ENCODE assay signal across 10 mouse cellular contexts in genomic region chr17:32362686-32363085, GRCm38 (mm10). TPM values are rescaled to one million over a fixed set of nuclear protein-coding genes. Genes with fewer than 3 reads are reported as not detected.
DNase-seq lines count a peak whose midpoint lies in the region; ATAC-seq and TF ChIP-seq lines count a peak whose summit lies in the region.
"Had no signal": no experiment of that assay in that cellular context is flagged by ENCODE, and none has a peak within 500 bp of the region (broad histone marks: within the 10 kb centered on the region; RNA-seq: fewer than 3 reads in every experiment).

No protein-coding gene starts in this region.

- H3K4me1 ChIP-seq in lung, postnatal 0 days (ENCODE audit: insufficient read depth, low read depth, low read length), result peaks cover 15% of the 10 kb centered on the region; the same call in 1 of the 2 replicates
- H3K4me1 ChIP-seq in forebrain, embryonic 16.5 days (replicated peaks; ENCODE audit: control insufficient read depth, insufficient read depth, low read length), result peaks cover 20% of the 10 kb centered on the region
- peaks cover 25% of the 10 kb centered on the region for H3K4me1 ChIP-seq in liver, embryonic 11.5 days (replicated peaks; ENCODE audit: control insufficient read depth, insufficient read depth, low read length)
- peaks cover 22% of the 10 kb centered on the region for H3K4me1 ChIP-seq in stomach, embryonic 16.5 days (ENCODE audit: control insufficient read depth, insufficient read depth, low read length)

- H3K4me2 ChIP-seq in lung, postnatal 0 days (replicated peaks; ENCODE audit: low read depth, low read length), result peak overlapping the region; percentile 89; the same call in 1 of the 2 replicates
- H3K4me2 ChIP-seq in forebrain, embryonic 16.5 days (ENCODE audit: low read length), result peak overlapping the region; percentile 95
- H3K4me2 ChIP-seq in liver, embryonic 11.5 days, result peak overlapping the region; percentile 92
- peak overlapping the region; percentile 91 for H3K4me2 ChIP-seq in stomach, embryonic 16.5 days (ENCODE audit: low read depth, low read length)

- no peaks in the 10 kb centered on the region for H3K27me3 ChIP-seq in lung, postnatal 0 days (replicated peaks; ENCODE audit: insufficient read depth, low read length)
- no peaks in the 10 kb centered on the region for H3K27me3 ChIP-seq in forebrain, embryonic 16.5 days (replicated peaks; ENCODE audit: control insufficient read depth, insufficient read depth, low read length)
- H3K27me3 ChIP-seq in liver, embryonic 11.5 days (replicated peaks; ENCODE audit: control insufficient read depth, insufficient read depth, low read length), result no peaks in the 10 kb centered on the region
- H3K27me3 ChIP-seq in stomach, embryonic 16.5 days (ENCODE audit: control insufficient read depth, insufficient read depth, low read length), result no peaks in the 10 kb centered on the region

- no peak overlapping the region for H3K27ac ChIP-seq in lung, postnatal 0 days (ENCODE audit: low read length)
- H3K27ac ChIP-seq in forebrain, embryonic 16.5 days (ENCODE audit: low read length), result no peak overlapping the region
- no peak overlapping the region for H3K27ac ChIP-seq in liver, embryonic 11.5 days (ENCODE audit: low read depth, low read length)
- no peak overlapping the region for H3K27ac ChIP-seq in stomach, embryonic 16.5 days (ENCODE audit: low read length)

- no peak for ATAC-seq in lung, postnatal 0 days
- ATAC-seq in forebrain, embryonic 16.5 days, result no peak
- no peak for ATAC-seq in liver, embryonic 11.5 days (replicated peaks; ENCODE audit: low FRiP score)
- ATAC-seq in stomach, embryonic 16.5 days (ENCODE audit: insufficient read depth, low FRiP score), result no peak

- 71% methylated on average over 4 of the region's 4 CpGs for WGBS in lung, postnatal 0 days
- WGBS in forebrain, embryonic 16.5 days, result 81% methylated on average over 4 of the region's 4 CpGs
- 78% methylated on average over 4 of the region's 4 CpGs for WGBS in liver, embryonic 11.5 days
- WGBS in stomach, embryonic 16.5 days, result 73% methylated on average over 4 of the region's 4 CpGs

- no peaks in the 10 kb centered on the region for H3K9me3 ChIP-seq in lung, postnatal 0 days (ENCODE audit: low read length)
- no peaks in the 10 kb centered on the region for H3K9me3 ChIP-seq in forebrain, embryonic 16.5 days (ENCODE audit: control insufficient read depth, low read length)
- no peaks in the 10 kb centered on the region for H3K9me3 ChIP-seq in liver, embryonic 11.5 days (ENCODE audit: control insufficient read depth, low read length)
- no peaks in the 10 kb centered on the region for H3K9me3 ChIP-seq in stomach, embryonic 16.5 days (replicated peaks; ENCODE audit: control insufficient read depth, low read length)

- peaks cover 27% of the 10 kb centered on the region for H3K36me3 ChIP-seq in lung, postnatal 0 days (ENCODE audit: insufficient read depth, low read length)
- H3K36me3 ChIP-seq in forebrain, embryonic 16.5 days (ENCODE audit: control insufficient read depth, insufficient read depth), result peaks cover 37% of the 10 kb centered on the region
- peaks cover 38% of the 10 kb centered on the region for H3K36me3 ChIP-seq in liver, embryonic 11.5 days (ENCODE audit: control insufficient read depth, insufficient read depth, low read length)
- H3K36me3 ChIP-seq in stomach, embryonic 16.5 days (ENCODE audit: control insufficient read depth, insufficient read depth, low read length), result 0 out of 2 replicates have a peak, but pooled peaks cover 10% of the 10 kb centered on the region

- no peak overlapping the region for H3K4me3 ChIP-seq in lung, postnatal 0 days (ENCODE audit: low read depth, low read length)
- no peak overlapping the region for H3K4me3 ChIP-seq in forebrain, embryonic 16.5 days (replicated peaks; ENCODE audit: low read length)
- H3K4me3 ChIP-seq in liver, embryonic 11.5 days (ENCODE audit: low read depth, low read length), result peak overlapping the region; percentile 96
- peak overlapping the region; percentile 96; the same call in 1 of the 2 replicates for H3K4me3 ChIP-seq in stomach, embryonic 16.5 days (replicated peaks; ENCODE audit: low read length)

- DNase-seq in lung, postnatal 0 days (ENCODE audit: low spot score), result no peak
- no peak for DNase-seq in lung, postnatal 36 days
- no peak for DNase-seq in liver, embryonic 11.5 days (ENCODE audit: low spot score)
- DNase-seq in urinary bladder, adult 18-20 months (ENCODE audit: low spot score in 2 of 2), result no peak
- no peak for DNase-seq in thymus, postnatal 14 days
- DNase-seq in spleen, postnatal 36 days (ENCODE audit: low spot score in 2 of 2), result no peak
- DNase-seq: kidney, adult 11 months; thymus, adult 18-20 months had no signal

- H3K9ac ChIP-seq in lung, postnatal 0 days (replicated peaks; ENCODE audit: low read depth), result no peak overlapping the region
- no peak overlapping the region for H3K9ac ChIP-seq in forebrain, embryonic 16.5 days (replicated peaks; ENCODE audit: low read depth, low read length)
- peak overlapping the region; percentile 36 for H3K9ac ChIP-seq in liver, embryonic 11.5 days (ENCODE audit: low read depth, low read length)
- peak overlapping the region; percentile 97; the same call in 1 of the 2 replicates for H3K9ac ChIP-seq in stomach, embryonic 16.5 days (ENCODE audit: low read length)

- TF ChIP-seq CTCF in lung, postnatal 0 days (IDR thresholded peaks at IDR 0.05), result no peak

- no peak for TF ChIP-seq EP300 in lung, postnatal 0 days (IDR thresholded peaks at IDR 0.05)

RNA-seq across cellular contexts. Expression of gene Akap8l, which starts 12.3 kb away (rescaled TPM):
- polyA plus RNA-seq in lung, postnatal 0 days (2015; fragmentation: Nextera tagmentation; extraction: Ambion mirVana), result 59.9 and 66.3 TPM in 2 replicates
- 132 and 164 TPM in 2 replicates for polyA plus RNA-seq in forebrain, embryonic 16.5 days (2015; fragmentation: Nextera tagmentation; extraction: Ambion mirVana)
- 61.4 and 74.3 TPM in 2 replicates for polyA plus RNA-seq in liver, embryonic 11.5 days (2014; fragmentation: Nextera tagmentation; extraction: Ambion mirVana)
- polyA plus RNA-seq in stomach, embryonic 16.5 days (2015; fragmentation: Nextera tagmentation; extraction: Ambion mirVana), result 72.0 and 78.9 TPM in 2 replicates

RNA-seq across cellular contexts. Expression of gene Wiz, which starts 26.6 kb away (rescaled TPM):
- 12.1 and 12.8 TPM in 2 replicates for polyA plus RNA-seq in lung, postnatal 0 days (2015; fragmentation: Nextera tagmentation; extraction: Ambion mirVana)
- 35.7 and 39.1 TPM in 2 replicates for polyA plus RNA-seq in forebrain, embryonic 16.5 days (2015; fragmentation: Nextera tagmentation; extraction: Ambion mirVana)
- polyA plus RNA-seq in liver, embryonic 11.5 days (2014; fragmentation: Nextera tagmentation; extraction: Ambion mirVana), result 25.7 and 26.4 TPM in 2 replicates
- 23.7 and 24.5 TPM in 2 replicates for polyA plus RNA-seq in stomach, embryonic 16.5 days (2015; fragmentation: Nextera tagmentation; extraction: Ambion mirVana)

RNA-seq across cellular contexts. Expression of gene Rasal3, which starts 40.7 kb away (rescaled TPM):
- polyA plus RNA-seq in lung, postnatal 0 days (2015; fragmentation: Nextera tagmentation; extraction: Ambion mirVana), result 0.79 and 1.2 TPM in 2 replicates
- 0.57 and 0.73 TPM in 2 replicates for polyA plus RNA-seq in forebrain, embryonic 16.5 days (2015; fragmentation: Nextera tagmentation; extraction: Ambion mirVana)
- polyA plus RNA-seq in liver, embryonic 11.5 days (2014; fragmentation: Nextera tagmentation; extraction: Ambion mirVana), result 7.5 and 8.7 TPM in 2 replicates
- polyA plus RNA-seq in stomach, embryonic 16.5 days (2015; fragmentation: Nextera tagmentation; extraction: Ambion mirVana), result 1.8 and 2.1 TPM in 2 replicates

RNA-seq across cellular contexts. Expression of gene Akap8, which starts 41.6 kb away (rescaled TPM):
- 30.2 and 34.0 TPM in 2 replicates for polyA plus RNA-seq in lung, postnatal 0 days (2015; fragmentation: Nextera tagmentation; extraction: Ambion mirVana)
- 112 and 123 TPM in 2 replicates for polyA plus RNA-seq in forebrain, embryonic 16.5 days (2015; fragmentation: Nextera tagmentation; extraction: Ambion mirVana)
- 54.9 and 60.9 TPM in 2 replicates for polyA plus RNA-seq in liver, embryonic 11.5 days (2014; fragmentation: Nextera tagmentation; extraction: Ambion mirVana)
- polyA plus RNA-seq in stomach, embryonic 16.5 days (2015; fragmentation: Nextera tagmentation; extraction: Ambion mirVana), result 94.7 and 98.8 TPM in 2 replicates

Comparison
In these comparisons a context has a peak if more than half of its experiments do, and no peak if none do; other contexts are left out.
1. H3K4me3 ChIP-seq: peak in liver, embryonic 11.5 days (single experiment) and stomach, embryonic 16.5 days (single experiment); none in lung, postnatal 0 days (single experiment) and forebrain, embryonic 16.5 days (single experiment).
2. H3K9ac ChIP-seq: peak in liver, embryonic 11.5 days (single experiment) and stomach, embryonic 16.5 days (single experiment); none in lung, postnatal 0 days (single experiment) and forebrain, embryonic 16.5 days (single experiment).
3. Peak in every context shown above with its lines, with median percentiles within 50 percentile points of each other: H3K4me2 ChIP-seq.